Mouse (Mus musculus) forebrain, embryonic 10.5 days (tissue): ENCODE results near the gene Gm17689. TPM values are rescaled to one million over a fixed set of nuclear protein-coding genes. Genes with fewer than 3 reads are reported as not detected.

Experiments used
- DNase-seq: peaks from one replicate; pipeline ENCODE4 v3.0.0-alpha.2; 2017; ENCODE audit warnings: low spot score; ENCODE audit errors: extremely low spot score
- H3K27ac ChIP-seq: fragments of 300-500 bp; sonication (generic); 2 replicates; pipeline ENCODE4 v1.5.1; 2016; ENCODE audit warnings: mild to moderate bottlenecking
- H3K27me3 ChIP-seq: fragments of 300-500 bp; sonication (generic); 2 replicates; pipeline ENCODE4 v1.6.1; 2016; ENCODE audit warnings: mild to moderate bottlenecking; ENCODE audit not compliant: poor library complexity, severe bottlenecking
- H3K36me3 ChIP-seq: fragments of 300-500 bp; sonication (generic); replicated peaks from 2 replicates; pipeline ENCODE4 v1.6.1; 2016; ENCODE audit warnings: mild to moderate bottlenecking, moderate library complexity
- H3K4me1 ChIP-seq: fragments of 300-500 bp; sonication (generic); 2 replicates; pipeline ENCODE4 v1.6.1; 2016
- H3K4me3 ChIP-seq: fragments of 300-500 bp; sonication (generic); 2 replicates; pipeline ENCODE4 v1.5.1; 2016; ENCODE audit warnings: mild to moderate bottlenecking, moderate library complexity
- H3K9me3 ChIP-seq: fragments of 300-500 bp; sonication (generic); 2 replicates; pipeline ENCODE4 v1.6.1; 2016; ENCODE audit warnings: mild to moderate bottlenecking, moderate library complexity
- WGBS: fragments of 180-500 bp; shearing (Covaris S2); methylation state at CpG from one replicate; pipeline ENCODE4 v1.1.7; 2016; 5-methylcytosine and 5-hydroxymethylcytosine counted together
- polyA plus RNA-seq: library from polyadenylated mRNA; unstranded; fragments of >200 nt; fragmentation: Nextera tagmentation; extraction: Ambion mirVana; gene quantifications from 2 replicates; pipeline ENCODE4 v1.2.1, GENCODE M21; 2016

Gene Gm17689
- not detected in 2 replicates for polyA plus RNA-seq

DNA sequence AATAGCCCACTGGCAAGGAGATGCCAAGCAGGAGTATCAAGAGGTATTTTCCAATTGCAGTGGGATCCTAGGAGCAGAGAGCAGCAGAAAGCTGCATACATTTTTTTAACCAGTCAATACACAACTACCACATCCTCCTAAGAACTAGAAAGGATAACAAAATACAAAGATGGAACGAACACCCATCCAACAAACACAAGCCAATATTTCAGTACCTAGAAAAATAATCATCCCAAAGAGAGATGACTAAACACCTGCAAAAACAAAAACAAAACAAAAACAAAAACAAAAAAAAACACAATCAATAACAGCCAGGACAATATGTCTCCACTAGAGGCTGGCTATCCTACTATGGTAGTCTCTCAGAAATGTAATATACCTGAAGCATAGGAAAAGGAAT, at the start of gene Gm17689:
TSS of gene Gm17689 (minus strand) at position 101 of the 400 bp plus-strand sequence.
- no peak within 1 kb of the TSS for H3K4me3 ChIP-seq
- no peak within 1 kb of the TSS for H3K27ac ChIP-seq
- H3K27me3 ChIP-seq, result no peaks in the 10 kb centered on the region
- no peaks in the 10 kb centered on the region for H3K4me1 ChIP-seq
- H3K36me3 ChIP-seq, result no peaks in the 10 kb centered on the region
- DNase-seq, result no peak
- peaks cover 27% of the 10 kb centered on the region for H3K9me3 ChIP-seq
- 81% methylated on average over 1 of the region's 1 CpGs for WGBS

GRCm38 (mm10) chr9:36541863-36542262, 40.6 kb downstream of the Gm17689 start, which contains the start of gene Gm5615:
Gm5615 (minus strand) TSS chr9:36541963.
- no peak within 1 kb of the TSS for H3K27ac ChIP-seq
- H3K36me3 ChIP-seq, result no peaks in the 10 kb centered on the region
- H3K4me3 ChIP-seq, result no peak within 1 kb of the TSS
- peaks cover 17% of the 10 kb centered on the region for H3K9me3 ChIP-seq
- no peaks in the 10 kb centered on the region for H3K27me3 ChIP-seq
- 91% methylated on average over 2 of the region's 2 CpGs for WGBS
- no peaks in the 10 kb centered on the region for H3K4me1 ChIP-seq
- no peak for DNase-seq

Other genes starting within 250 kb of the Gm17689 start
- not detected in 2 replicates for gene Gm7257, start 150.8 kb downstream of the Gm17689 start, polyA plus RNA-seq
- not detected in 2 replicates for gene Gm9513, start 107.0 kb downstream of the Gm17689 start, polyA plus RNA-seq
- gene Gm5615, start 40.7 kb downstream of the Gm17689 start, polyA plus RNA-seq, result not detected in 2 replicates
- gene A630095E13Rik, start 60.7 kb upstream of the Gm17689 start, polyA plus RNA-seq, result not detected in 2 replicates
- gene Acrv1, start 110.6 kb upstream of the Gm17689 start, polyA plus RNA-seq, result not detected in 2 replicates
- gene Chek1, start 144.4 kb upstream of the Gm17689 start, polyA plus RNA-seq, result 65.2 and 65.6 TPM in 2 replicates
- 158 and 173 TPM in 2 replicates for gene Stt3a, start 185.0 kb upstream of the Gm17689 start, polyA plus RNA-seq
- 101 and 106 TPM in 2 replicates for gene Ei24, start 214.8 kb upstream of the Gm17689 start, polyA plus RNA-seq
- 184 and 186 TPM in 2 replicates for gene Fez1, start 239.2 kb upstream of the Gm17689 start, polyA plus RNA-seq